Mouse (Mus musculus) CD8-positive naive resting alpha-beta T cell, adult 2 months (primary cell): ENCODE results near the gene Ranbp17.

ENCODE experiments used
- DNase-seq, 2 experiments: peaks; one replicate each; pipeline ENCODE4 v3.0.0; 2022; ENCODE audit warnings: low read depth in 2 of 2, low spot score in 2 of 2

Gene Ranbp17

DNA sequence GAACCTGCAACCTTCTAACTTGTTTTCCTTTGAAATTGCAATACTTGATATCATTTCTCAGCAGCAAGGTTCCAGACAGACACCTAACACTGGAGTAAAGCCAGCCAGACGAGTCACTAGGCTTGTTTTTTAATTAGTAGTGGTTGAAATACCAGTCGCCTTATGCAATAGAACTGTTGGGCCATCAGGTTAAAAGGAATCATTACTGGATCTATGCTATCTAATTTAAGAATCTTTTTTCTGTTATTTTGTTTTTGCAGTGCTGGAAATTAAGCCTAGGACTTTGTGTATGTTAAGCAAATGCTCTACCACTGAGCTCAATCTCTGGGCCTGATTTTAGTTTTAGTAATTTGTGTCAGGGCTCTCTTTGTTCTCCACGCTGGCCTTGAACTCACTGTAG lies 91.3 kb downstream of the Ranbp17 start:
- no peak for DNase-seq

DNA sequence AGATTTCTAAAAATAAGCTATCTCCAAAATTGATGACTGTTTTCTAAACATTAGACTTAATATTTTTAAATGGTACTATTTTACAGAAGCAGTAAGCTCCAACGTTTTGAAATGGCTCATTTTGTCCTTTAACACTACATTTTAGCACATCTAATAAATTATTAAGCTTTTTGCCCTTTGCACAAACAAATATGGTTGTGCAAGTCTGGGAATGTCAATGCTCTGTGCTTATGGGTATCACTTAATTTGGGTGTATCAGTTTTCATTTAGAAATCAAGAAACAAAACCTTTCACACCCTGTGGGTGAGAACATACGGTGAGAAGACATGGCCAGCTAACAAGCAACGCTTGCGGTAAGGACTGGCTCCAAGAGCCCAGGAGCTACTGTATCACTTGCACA lies 108.9 kb downstream of the Ranbp17 start:
- no peak for DNase-seq

DNA sequence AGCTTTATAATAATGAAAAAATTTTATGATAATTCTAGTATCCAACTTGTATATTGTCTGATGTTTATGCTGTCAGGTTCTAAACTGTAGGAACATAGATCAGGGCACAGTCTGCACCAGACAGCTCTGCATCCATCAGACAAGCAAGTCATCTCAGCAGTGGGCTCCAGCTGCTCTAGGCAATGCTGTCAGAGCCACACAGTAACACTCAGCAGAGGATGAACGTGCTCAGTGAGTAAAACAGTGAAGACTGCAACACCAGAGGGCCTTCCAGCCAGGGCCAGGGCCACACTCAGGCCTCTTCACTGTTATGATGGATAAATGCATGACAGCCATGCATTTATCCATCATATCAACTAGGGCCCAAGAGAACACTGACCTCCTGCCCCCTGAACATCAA lies 114.2 kb downstream of the Ranbp17 start:
- no peak for DNase-seq

DNA sequence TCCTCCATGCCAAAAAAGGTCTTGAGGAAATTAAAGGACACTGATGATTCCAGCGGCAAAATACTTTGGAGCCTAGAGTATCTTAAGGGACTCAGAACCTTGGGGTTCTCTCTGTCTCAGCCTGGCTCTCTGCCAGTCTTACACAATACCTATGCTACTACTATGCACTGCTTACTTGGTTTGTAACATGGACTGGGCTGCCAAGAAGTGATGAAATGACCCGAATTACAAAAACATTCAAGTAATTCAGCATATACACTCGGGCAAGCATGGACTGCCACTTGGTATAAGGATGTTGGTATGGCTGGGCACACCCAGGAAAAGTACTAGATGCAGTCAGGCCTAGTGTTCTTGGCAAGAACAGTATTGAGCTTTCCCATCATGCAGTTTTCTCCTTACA lies 114.8 kb downstream of the Ranbp17 start:
- DNase-seq, result no peak

DNA sequence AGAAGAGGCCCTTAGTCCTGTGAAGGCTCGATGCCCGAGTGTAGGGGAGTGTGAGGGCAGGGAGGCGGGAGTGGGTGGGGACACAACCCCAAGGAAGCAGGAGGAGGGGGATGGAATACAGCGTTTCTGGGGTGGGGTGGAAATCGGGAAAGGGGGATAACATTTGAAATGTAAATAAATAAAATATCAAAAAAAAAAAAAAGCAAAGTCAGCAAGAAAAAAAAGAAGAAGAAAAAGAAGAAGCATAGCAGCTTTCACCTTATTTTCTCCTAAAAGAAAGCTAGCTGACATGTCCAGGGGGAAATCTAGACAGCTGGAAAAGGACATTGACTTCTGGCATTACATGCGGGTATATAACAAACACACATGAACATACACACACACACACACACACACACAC lies 117.3 kb downstream of the Ranbp17 start:
- no peak for DNase-seq

DNA sequence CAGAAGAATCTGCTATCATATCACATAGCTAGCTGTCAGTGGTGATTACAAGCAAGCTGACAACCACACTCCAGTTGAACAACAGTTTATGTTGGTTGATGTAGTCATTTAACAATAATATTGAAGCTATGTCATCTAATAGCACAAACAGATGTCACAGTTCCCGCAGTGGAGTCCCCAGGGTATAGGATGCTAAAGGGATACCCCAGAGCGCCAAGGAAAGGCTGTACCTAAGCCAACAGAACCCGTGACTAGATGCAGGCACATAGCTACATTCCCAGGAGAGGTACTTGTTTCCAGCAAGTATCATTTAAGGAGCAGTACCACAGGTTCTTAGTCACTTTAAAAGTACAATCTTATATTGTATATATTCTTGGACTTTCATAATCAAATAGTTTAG lies 119.5 kb downstream of the Ranbp17 start:
- DNase-seq, result no peak

DNA sequence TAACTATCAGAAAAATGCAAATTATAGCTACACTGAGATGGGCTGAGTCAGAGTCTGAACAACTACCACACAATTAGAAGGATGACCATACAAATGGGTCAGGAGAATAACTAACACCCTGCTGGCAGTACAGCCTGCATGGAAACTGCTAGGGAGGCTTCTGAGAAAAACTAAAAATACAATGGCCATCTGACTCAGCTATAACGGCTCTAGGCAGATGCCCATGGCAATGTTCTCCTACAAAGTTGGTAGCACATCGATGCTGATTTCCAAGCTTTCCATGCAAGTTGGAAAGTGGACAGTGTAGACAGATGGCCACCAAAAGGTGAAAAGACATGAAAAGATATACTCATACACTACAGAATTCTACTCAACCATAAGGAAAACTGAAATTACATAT lies 124.9 kb downstream of the Ranbp17 start:
- DNase-seq, result no peak

DNA sequence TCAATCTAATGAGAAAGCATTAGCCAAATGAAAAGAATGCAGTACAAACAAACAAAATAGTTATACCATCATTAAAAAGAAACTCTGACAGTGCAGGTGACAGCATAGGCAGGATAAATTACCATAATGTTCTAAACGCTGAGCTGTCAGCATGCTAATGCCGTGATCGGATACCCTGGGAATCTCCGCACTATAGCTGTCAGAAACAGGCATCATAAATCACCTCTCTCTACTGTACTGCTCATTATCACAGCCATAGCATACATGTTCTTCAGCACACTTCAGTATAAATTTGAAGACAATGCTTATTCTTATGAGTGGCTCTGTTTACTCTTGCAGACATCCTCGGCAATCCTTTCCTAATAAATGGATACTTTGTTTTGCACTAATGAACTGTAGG lies 151.7 kb downstream of the Ranbp17 start:
- no peak for DNase-seq

DNA sequence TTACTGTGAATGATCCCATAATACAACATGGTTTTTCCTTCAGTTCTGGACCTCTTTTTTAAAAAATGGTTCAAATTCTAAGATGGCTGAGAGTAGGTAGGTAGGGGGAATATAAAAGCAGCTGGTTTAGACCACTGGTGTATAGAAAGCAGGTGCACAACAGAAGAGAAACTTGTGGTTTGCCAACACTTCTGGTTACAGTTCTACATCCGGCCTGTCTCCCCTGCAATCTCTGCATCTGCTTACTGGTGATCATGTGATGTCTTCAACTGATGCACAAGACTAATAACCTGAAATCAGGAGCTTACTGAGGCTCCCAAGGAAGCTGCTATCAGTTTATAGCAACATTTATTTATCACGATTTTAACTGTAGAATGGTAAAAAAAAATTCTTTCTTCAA lies 164.3 kb downstream of the Ranbp17 start:
- DNase-seq, result no peak

DNA sequence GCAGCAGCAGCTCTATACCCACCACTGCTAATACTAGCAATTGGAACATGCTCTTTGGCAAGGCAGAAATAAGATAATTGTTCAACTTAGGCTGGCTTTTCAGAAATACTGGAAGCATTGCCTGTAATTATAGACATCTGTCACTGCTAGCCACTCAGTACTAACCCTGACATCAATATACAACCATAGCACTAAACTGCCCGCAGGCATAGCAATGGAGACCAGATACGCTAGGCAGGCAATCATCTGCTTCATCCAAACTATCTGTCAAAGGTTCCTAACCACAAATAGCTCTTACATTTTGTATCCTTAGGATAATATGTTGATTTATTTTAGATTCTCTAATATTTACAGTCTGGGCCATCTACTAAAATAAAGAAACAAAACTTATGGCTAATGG lies 171.5 kb downstream of the Ranbp17 start:
- no peak for DNase-seq

DNA sequence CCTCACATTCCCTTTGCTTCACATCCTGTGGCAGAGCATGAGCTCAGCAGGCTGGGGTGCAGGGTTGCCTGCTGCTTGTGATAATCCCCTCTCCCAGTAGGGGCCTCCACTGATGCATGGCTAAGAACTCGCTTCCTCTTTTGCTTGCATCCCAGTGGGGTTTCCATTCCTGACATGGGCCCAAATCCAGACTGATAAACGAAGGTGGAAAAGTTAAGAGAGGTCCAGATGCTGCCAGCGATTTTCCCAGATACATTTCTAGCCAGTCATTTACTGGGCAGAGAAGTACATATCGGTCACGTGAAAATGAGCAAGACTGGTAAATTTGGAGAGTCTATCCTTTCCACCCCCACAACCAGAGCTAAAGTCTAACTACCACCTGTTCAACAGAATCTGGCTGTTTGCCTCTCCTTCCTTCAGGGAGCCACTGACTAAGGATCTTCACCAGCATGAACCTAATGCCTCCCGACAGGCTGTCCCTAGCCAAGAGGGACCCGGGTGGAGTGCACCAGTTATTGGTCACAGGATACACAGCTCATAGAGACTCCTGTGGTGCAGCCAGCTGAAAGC lies 176.9 kb downstream of the Ranbp17 start:
- DNase-seq, result no peak

DNA sequence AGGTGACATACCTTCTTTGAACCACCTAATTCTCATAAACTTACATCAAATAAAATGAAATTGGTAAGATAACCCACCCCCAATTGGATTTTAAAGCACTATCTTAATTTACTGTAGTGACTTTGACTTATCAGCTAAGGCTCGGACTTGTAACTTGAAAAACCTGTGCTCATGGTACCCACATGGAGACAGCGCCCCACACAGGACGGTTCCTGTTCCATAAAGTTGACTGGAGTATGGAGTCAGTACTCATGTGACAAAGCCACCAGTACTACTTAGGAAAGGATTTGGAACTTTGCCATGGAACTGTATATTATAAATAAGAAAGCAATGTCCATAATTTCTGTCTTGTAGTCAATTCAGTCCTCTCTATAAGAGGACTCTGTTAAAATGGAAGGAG lies 177.9 kb downstream of the Ranbp17 start:
- no peak for DNase-seq

DNA sequence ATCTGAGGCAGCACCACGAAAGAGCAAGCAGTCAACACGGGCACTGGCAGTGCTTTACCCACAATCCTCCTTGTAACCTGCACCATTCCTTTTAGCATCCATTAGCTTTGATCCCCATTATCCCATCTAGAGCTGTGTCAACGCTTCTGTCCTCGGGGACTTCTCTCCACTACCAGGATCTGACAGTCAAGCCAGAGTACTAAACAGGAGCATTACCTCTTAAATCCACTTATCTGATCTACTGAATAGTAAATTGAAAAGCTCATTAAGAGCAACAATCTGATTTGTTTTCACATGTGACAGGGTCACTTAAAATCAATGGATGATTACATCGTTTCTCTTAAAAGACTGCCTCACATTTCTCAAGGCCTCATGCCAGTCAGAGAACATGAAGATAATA lies 181.4 kb downstream of the Ranbp17 start:
- no peak for DNase-seq

DNA sequence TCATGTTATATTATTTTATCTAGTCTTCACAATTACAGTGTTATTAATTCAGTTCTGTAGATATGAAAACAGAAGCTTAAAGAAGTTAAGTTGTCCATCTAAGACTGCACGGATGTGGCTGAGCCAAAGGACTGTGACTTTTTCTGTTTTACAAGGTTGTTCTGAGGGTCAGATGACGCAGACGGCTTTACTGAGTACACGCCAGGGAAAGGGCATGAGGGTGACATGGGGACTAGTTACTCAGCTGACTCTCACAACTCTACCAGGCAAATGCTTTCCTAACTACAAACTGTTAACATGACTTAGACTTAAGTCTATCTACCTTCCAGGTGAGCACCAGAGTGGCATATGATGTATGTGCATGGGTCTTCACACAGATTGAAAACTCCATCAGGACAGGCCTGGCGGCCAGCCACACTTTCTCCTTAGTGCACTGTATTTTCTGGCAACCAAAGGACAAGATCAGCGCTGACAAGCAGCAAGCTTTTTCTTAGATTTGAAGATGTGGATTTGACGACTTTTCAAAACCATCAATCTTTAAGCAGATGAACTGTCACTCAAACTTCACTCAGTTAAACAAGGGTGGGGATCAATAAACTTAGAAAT lies 194.4 kb downstream of the Ranbp17 start:
- DNase-seq, result no peak

DNA sequence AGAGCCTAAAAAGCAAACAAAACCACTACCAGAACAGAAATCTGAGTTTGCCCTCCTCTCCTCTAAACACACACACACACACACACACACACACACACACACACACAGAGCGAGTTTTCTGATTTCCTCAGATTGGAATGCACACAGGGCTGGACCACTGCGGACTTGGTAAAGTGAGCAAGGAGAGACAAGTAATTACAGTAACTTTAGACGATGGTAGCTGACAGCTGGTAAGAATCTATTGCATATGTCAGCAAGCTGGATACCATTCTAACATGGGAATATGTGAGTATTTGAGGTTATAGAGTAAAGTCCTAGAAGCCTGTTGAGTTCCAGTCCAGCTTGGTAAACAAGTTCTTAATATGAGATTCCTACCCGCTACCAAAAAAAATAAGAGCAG lies 204.0 kb downstream of the Ranbp17 start:
- no peak for DNase-seq

DNA sequence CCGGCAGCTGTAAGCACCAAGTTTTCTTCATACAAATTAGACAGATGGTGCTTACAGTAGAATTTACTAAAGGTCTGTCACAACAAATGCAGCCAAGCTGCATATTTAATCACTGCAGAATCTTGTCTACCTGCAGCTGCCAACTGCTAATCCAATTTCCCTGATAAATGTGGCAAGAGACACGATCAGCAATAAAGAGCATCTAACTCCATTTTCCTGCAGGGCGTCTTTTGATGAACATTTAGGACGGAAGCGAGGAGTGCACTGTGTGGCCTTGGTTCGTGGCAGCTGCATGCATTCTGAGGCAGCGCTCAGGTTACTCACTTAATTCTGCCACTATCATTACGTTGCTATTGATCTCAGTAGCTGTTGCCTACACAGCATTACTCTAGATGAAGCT lies 212.7 kb downstream of the Ranbp17 start:
- no peak for DNase-seq

DNA sequence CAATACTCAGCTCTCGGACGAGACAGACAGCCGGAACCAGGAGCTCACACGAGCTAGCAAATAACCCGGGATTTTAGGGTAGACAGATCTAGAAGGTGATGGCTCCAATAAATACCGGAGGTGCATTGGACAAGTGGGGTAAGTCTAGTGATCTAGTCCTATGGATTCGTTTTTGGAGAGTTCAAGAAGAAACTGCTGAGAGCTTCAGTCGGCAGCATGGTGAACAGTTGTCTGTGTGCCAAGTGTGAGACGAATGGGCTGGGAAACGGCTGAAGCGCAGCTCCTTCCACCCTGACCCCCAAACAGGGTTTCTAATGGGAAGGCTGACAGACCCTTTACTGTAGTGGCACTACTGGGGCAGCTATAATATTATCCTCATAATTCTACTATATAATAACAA lies 214.2 kb downstream of the Ranbp17 start:
- DNase-seq, result no peak

DNA sequence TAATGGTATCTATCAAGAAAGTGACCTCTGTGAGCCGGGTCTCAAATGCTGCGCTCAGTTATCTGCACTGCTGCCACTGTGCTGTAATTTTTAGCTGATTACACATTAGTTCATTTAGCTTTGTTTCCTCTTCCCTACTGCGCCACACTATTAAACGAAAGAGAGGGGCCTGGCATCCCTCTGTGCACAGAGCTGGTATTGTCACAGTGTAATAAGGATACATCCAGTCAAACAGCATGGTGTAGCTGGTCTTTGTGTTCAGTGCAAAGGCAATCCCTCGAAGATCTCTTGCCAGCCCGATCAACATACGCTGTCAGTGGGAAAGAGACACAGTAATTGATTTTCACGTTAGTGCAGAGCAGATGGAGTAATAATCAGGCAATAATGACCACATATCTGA lies 216.4 kb downstream of the Ranbp17 start:
- no peak for DNase-seq

DNA sequence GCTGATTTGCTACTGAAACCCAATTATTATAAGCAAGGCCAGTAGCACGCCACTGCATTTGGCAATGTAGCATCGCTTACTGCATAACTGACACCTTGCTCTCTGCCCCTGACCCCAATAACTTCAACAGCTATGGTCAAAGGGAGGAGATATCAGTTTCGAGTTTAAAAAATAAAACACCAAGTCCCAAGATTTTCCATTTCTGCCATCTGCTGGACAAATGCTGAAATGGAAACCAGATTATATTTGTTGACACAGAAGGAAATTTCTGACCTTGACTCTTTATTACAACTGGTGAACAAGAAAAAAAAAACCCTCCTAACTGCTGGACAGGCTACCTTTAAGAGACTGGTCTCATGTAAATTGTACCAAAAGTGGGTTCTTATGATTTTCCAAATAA lies 218.1 kb downstream of the Ranbp17 start:
- DNase-seq, result no peak

DNA sequence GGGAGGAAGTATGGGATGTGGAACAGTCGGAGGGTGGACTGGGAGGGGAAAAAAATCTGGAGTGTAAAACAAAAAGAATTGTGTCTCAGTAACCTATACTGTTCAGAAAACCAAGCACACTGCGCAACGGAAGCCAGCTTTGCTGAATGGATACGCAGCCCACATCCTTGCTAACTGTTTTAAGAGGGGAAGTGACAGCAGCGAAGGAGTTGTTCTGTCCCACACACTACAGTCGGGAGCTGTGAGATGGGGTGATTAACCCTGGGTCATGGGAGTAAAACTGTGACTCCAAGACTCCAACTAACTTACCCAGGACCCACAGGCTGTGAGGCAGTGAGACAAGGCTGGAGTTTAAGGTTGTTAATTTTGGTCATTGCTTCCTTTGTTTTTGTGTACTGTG lies 219.5 kb downstream of the Ranbp17 start:
- no peak for DNase-seq

DNA sequence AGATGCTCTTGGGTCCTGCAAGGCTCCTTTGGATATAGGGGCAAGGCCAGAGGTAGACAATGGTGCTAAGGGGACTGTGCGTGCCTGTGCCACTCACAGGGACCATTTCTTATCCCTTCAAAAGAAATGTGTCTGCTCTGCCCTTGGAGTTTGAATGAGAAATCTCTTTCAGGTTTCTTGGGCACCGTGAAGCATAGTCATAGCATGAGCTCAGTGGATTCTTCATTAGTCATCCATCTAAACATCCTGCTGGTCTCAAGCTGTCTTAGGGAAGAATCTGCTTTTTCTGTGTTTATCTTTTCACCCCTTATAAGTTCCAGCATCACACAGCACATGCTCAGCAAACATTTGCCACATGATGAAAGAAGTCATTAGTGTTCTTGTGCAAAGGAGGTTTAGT lies 235.0 kb downstream of the Ranbp17 start:
- no peak for DNase-seq

DNA sequence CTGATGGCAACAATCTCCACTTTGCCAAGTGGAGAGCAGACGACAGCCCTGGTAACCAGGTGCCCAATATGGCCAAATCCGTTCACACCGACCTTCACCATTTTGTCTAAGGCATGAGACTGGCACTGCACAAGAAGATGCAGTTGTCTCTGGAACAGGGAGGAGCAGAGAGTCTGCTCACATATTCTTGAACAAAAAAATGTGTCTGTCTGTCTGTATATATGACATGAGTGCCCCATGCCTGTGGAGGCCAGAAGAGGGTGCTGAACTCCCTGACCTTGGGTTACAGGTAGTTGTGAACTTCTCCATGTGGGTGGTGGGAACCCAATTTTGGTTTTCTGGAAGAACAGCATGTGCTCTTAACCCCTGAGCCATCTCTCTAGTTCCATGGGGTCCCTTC lies 236.9 kb downstream of the Ranbp17 start, which contains the start of gene Gm12117:
Gm12117 (minus strand) TSS at position 101 of the 400 bp plus-strand sequence.
- DNase-seq, result no peak

DNA sequence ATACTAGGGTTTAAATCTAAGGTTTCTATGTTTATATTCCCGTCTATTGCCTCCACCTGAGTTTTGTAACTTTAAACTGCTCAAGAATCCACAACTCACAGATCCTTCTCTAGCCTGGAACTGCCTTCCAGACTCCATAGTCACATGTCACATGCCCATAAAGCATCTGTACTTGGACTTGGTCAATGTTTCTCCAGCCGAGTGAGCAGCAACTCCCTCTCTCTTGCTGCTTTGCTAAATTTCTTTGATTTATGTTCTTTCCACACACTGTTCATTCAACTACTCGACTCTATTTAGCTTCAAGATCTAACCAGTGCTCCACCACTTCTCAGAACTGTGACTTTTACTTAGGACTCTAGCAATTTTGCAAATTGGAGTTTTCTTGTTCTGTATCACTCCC lies 238.7 kb downstream of the Ranbp17 start:
- DNase-seq, result no peak

DNA sequence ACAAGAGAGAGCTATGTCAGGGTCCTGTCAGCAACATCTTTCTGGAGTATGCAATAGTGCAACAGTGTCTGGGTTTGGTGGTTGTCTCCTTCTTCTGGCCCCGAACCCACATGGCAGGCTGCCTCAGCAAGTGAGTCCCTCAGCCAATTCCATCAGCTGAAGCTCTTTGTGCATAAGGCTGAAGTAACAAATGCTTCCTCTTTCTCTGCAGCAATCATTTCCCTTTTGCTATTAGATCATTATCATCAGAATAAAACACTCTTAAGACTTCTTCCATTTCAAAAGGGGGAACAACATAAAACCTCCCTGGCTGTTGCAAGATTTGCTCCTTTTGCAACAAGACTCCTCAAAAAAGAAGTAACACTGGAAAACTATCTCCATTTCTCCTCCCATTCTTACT lies 239.3 kb downstream of the Ranbp17 start:
- DNase-seq, result no peak
